In the genomic region with DNA sequence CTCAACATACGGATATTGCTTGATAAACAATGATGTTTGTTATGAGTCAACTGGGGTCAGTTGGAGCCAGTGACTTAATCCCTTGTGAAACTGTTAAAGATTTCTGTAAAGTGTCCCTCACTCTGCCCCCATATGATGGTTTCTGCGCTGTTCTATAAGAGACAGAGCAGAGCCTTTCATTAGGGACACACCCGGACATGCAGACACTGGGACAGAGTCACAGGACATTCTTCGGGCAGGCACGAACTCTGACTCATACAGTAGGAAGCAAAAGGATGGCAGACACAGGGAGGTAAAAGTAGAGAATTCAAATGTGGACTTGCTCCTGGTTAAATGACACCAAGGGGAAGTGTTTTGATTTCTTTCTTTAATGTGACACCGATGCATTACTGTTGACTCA, we compare ENCODE assay signal across 26 mouse cellular contexts.
"Had no signal": no experiment of that assay in that cellular context is flagged by ENCODE, and none has a peak within 500 bp of the region (broad histone marks: within the 10 kb centered on the region; RNA-seq: fewer than 3 reads in every experiment).

No protein-coding gene starts in this region.

- H3K27ac ChIP-seq: heart, adult 2 months; heart, embryonic 13.5 days; heart, embryonic 15.5 days; hindbrain, embryonic 10.5 days; hindbrain, embryonic 12.5 days; hindbrain, embryonic 14.5 days; kidney, embryonic 15.5 days; kidney, postnatal 0 days; limb, embryonic 13.5 days; limb, embryonic 15.5 days; liver, embryonic 12.5 days; liver, embryonic 14.5 days had no signal

- H3K4me1 ChIP-seq: heart, embryonic 13.5 days; heart, embryonic 15.5 days; hindbrain, embryonic 10.5 days; hindbrain, embryonic 12.5 days; kidney, embryonic 15.5 days; limb, embryonic 13.5 days; limb, embryonic 15.5 days had no signal

- H3K9me3 ChIP-seq: heart, embryonic 13.5 days; heart, embryonic 15.5 days; hindbrain, embryonic 10.5 days; hindbrain, embryonic 12.5 days; kidney, embryonic 15.5 days; limb, embryonic 13.5 days; limb, embryonic 15.5 days; liver, embryonic 12.5 days had no signal

- ATAC-seq: forebrain, postnatal 0 days; hindbrain, embryonic 16.5 days; inflammation-experienced regulatory T-cells, adult 6 months; liver, embryonic 12.5 days had no signal

- H3K9ac ChIP-seq: forebrain, postnatal 0 days; heart, embryonic 13.5 days; heart, embryonic 15.5 days; hindbrain, embryonic 12.5 days; hindbrain, embryonic 14.5 days; kidney, embryonic 15.5 days; limb, embryonic 13.5 days; limb, embryonic 15.5 days; liver, embryonic 12.5 days; liver, embryonic 14.5 days had no signal

- H3K4me3 ChIP-seq: heart, adult 2 months; heart, embryonic 13.5 days; heart, embryonic 15.5 days; hindbrain, embryonic 10.5 days; hindbrain, embryonic 12.5 days; kidney, embryonic 15.5 days; limb, embryonic 13.5 days; limb, embryonic 15.5 days; liver, embryonic 12.5 days had no signal

- H3K27me3 ChIP-seq: heart, embryonic 15.5 days; limb, embryonic 13.5 days; limb, embryonic 15.5 days had no signal

- H3K4me2 ChIP-seq: heart, embryonic 11.5 days; heart, embryonic 13.5 days; heart, embryonic 15.5 days; hindbrain, embryonic 12.5 days; hindbrain, embryonic 14.5 days; kidney, embryonic 15.5 days; limb, embryonic 13.5 days; limb, embryonic 15.5 days; liver, embryonic 12.5 days had no signal

- H3K36me3 ChIP-seq: heart, embryonic 13.5 days; heart, embryonic 15.5 days; hindbrain, embryonic 10.5 days; hindbrain, embryonic 12.5 days; kidney, embryonic 15.5 days; limb, embryonic 13.5 days; limb, embryonic 15.5 days; liver, embryonic 12.5 days had no signal

- DNase-seq: forebrain, postnatal 0 days; gastrocnemius, postnatal 14 days; gastrocnemius, postnatal 36 days; heart, adult 11 months; heart, adult 2 months; heart, postnatal 4 days; kidney, adult 11 months; kidney, adult 9 months; kidney, postnatal 14 days; layer of hippocampus, adult 9-11 months; layer of hippocampus, postnatal 36 days; left cerebral cortex, postnatal 4 days had no signal
